Mouse (Mus musculus): Measurements from ENCODE around the gene Hic2.

- TF ChIP-seq CTCF (IDR thresholded peaks at IDR 0.05; ENCODE audit: extremely low read depth, insufficient read length, insufficient replicate concordance, low read depth, low read length): no peak
- no peak for TF ChIP-seq POLR2A (IDR thresholded peaks at IDR 0.05; ENCODE audit: low read depth, low read length)
Observed at GRCm38 (mm10) chr16:17239409-17239808, 6.0 kb downstream of the Hic2 start.
